Mouse (Mus musculus): ENCODE results near the gene Tfr2. TPM values are rescaled to one million over a fixed set of nuclear protein-coding genes. Genes with fewer than 3 reads are reported as not detected.
A peak's percentile ranks its signal among the peaks of the same experiment; 100 is the strongest.

Gene Tfr2
- total RNA-seq, 2 experiments from 2014 or later: not detected

DNA sequence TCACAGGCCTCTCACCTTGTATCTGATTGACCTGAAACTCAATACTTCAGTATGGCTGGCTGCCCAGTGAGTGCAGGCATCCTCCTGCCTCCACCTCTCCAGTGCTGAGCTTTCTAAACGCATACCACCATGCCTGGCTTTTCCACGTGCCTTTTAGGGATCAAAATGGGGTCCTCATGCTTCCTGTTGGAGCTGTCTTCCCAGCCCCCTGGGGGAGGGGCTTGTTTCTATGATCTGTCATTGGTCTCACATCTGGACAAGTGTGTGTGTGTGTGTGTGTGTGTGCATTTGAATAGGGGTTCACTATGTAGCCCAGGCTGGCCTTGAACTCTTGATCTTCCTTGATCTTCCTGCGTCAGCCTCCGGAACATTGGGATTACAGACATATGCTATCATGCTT is 32.2 kb upstream of the Tfr2 start:
- no peak for DNase-seq

DNA sequence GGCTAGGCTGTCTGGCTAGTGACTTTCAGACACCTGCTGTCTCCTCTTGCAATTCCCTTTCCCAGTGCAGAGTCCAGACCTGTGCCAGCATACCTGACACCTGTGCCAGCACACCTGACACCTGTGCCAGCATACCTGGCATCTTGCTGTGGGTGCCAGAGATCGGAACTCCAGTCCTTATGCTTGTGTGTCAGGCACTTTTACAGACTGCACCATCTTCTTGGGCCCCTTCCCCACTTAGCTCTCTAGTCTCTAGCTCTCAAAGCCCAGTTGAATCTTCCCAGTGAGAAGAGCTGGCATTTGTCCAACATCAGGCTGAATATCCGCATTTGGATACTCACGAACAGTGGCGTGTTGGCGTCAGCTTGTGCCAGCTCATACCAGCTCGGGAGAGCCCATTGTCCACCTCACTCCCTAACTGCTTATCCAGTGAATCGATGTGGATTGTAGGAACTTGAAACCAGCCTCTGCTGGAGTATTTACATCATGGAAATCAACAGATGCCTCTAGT is 30.3 kb upstream of the Tfr2 start:
- DNase-seq: no peak

DNA sequence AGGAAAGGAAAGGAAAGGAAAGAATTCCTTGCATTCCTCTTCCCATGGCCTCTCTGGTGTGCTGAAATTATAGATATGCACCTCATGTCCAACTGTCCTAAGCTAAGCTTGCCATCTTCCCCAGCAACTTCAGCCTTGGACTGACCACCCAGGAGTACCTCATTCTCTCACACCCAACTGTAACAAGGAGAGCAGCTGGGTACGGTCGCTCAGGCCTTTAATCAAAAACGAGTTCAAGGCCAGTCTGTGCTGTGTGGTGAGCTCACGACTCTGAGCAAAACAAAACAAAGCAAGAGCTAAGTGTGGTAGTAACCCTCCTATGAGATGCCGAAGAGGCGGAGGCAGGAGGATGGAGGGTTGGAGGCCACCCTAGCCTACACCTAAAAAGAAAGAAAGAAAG is 28.6 kb upstream of the Tfr2 start:
- no peak for DNase-seq

DNA sequence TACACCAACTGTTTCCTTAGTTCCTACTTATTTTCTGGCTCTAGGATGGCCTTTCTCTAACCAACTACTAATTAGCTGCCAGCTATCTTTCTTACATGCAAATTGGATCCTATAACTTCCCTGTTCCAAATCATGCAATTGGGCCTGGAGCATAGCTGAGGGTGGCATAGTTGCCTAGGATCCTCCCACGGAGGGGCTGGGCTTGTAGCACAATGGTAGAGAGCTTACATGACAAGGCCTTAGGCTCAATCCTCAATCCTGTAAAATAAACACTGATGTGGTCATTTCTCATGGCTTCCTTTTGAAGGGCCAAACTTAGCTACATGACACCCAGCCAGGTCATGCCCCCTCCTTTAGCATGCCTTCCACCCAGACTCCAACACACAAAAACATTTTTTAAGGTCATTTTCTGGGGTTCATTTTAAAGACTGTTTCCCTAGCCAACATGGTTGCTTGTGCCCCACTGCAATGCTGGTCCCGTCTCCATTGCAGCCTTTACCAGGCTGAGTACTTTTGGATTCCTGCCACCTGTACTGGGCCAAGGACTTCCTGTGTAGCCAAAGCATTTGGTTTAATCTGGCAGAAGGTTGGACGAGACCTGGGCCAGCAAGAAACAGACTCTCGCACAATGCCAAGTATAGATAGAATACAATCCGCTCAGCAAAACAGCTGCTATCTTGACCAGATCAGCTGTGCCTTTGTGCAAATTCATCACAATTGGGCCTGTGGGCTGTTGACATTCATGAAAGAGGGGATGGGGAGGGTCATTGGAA is 27.7 kb upstream of the Tfr2 start:
- DNase-seq: no peak

DNA sequence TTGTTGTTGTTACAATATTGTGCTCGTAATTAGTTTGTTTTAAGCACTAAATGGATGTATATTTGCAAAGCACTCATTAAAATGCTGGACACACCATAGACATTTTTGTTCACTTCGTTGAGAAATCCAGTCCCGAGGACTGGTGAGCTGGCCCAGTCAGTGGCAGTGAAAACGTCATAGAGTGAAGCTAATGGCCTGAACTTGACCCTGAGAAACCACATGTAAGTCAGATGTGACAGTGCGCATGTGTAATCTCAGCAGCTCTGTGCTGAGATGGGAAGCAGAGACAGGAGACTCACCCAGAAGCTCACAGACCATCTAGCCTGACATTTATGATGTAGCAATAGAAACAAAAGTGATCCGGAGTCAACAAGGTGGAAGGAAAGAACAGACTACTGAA is 24.7 kb upstream of the Tfr2 start:
- DNase-seq: no peak

DNA sequence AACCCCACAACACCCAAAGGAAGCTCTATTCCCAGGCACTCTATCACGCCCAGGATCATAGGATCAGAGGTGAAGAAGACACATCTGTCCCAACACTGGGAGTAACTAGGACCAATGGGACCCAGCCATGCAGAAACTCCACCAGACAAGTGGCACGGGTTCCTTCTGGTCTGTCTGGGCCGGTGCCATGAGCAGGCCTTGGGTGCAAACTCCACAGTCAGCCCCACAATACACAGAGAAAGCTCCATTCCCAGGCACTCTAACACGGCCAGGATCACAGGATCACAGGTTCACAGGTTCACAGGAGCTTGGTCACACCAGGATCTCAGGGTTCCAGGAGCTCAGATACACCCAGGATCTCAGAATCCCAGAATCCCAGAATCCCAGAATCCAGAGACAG is 24.0 kb upstream of the Tfr2 start:
- no peak for DNase-seq

DNA sequence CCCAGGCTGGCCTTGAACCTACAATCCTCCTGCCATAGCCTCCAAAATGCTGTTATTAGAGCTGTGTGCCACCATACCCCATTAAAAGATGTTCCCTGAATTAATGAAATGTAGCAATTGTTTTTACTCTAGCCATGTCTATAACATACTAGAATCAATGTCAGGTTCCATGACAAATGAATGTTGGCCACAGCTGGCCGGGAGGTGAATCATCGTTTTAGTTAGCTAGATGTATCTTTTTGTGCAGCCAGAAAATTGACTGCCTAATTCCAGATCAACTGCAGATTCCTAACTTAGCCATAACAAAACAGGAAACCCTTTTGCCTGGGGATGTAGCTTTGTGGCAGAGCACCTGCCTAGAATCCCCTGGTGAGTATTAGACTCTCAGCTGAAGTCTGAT is 19.8 kb upstream of the Tfr2 start:
- no peak for DNase-seq

DNA sequence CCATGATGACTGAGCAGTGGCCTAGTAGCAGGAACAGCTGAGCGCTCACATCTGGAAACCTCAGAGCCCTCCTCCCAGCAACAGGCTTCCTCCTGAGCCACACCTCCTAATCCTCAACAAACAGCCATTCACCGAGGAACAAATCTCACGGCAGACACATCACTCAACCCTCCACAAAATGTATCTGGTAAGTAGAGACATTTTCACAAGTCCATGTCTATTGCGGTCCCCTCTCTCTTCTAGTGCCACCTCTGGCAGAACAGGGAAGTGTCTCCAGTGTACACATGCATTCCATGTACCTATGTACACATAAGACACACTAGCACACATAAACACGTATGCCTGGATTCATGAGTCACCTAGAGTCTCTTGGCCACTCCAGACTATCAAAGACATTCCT is 18.5 kb upstream of the Tfr2 start:
- no peak for DNase-seq

DNA sequence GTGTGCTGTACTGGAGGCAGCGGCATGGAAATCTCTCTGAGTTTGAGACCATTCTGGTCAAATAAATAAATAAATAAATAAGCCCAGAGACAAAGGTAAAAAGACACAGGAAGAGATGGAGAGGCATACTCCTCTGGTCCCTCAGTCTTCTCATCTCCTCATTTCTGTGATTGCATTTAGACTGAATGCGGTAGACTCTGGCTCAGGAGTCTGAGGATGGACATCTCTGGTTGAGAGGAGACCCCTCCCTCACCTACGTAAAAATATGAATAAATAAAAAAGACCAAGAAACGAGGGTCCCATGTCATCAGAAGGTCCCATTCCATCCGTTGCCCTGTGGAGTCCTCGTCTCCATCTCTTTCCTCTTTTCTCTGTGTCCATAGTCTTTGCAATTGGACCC is 16.6 kb upstream of the Tfr2 start:
- DNase-seq: no peak

DNA sequence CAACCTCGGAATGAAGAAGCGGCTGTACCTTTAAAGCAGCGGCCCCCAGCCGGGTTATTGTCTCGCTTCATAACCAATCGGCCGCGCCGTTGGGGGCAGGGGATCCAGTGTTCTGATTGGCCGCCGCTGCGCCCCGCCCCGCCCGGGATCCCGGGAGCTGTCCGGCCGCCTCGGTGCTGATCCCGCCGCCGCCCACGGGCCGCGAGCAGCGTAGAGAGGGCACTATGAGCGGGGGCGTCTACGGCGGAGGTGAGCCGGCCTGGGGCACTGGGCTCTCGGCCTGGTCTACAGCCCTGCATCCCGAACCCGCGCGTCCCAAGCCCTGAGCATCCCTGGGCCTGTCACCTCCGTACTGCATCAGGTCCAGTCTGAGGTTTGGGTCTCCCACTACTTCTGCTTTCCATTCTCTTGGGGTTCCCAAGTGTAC is 16.2 kb upstream of the Tfr2 start, which contains the start of gene Actl6b:
TSS of gene Actl6b (plus strand) at position 107 of the 427 bp plus-strand sequence.
- peak; percentile 64 for DNase-seq

DNA sequence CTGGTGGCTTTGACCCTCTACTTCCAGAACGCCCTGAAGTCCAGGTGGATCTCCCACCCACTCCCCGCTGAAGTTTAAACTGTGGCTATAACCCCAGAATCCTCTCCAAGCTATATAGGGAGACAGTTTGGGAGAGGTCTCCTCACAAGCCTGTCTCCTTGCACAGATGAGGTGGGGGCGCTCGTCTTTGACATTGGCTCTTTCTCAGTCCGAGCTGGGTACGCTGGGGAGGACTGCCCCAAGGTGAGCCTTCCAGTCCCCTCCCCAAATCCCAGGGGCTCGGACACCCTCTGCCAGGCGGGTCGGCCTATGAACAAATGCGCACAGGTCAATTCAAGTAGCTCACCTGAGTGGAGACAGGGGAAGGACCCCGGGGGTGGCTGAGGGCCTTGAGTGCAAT is 15.7 kb upstream of the Tfr2 start:
- no peak for DNase-seq

DNA sequence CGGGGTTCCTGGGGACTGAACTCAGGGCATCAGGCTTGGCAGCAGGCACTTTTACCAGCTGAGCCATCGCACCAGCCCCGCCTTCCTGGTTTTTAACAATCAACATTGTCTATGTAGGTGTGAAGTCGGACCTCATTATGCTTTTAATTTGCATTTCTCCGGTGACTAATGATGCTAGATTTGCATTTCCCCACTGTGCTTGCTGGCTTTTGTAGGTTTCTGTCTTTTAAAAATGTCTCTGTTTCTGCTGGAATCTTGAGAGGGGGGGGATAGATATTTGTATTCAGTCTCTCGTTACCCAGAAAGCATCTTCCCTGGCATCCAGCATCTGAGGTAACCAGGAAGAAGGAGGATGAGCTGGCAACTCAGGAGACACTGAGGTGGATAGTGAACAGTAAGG is 8.1 kb upstream of the Tfr2 start:
- DNase-seq: no peak

DNA sequence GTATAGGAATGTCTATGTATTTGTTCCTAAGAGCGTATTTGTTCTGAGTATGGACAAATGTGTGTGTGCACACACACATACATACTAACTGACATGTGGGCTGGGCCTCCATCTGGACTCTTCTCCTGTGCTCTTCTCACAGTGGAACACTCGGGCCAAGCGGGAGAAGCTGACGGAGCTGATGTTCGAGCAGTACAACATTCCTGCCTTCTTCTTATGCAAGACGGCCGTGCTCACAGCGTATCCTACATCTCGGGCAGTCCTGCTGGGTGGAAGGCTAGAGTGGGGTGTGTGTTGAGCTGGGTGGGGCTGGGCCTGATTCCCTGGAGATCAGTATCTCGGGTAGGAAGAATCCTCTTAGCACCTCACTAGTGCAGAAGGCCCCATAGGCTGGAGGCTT is 6.7 kb upstream of the Tfr2 start:
- no peak for DNase-seq

DNA sequence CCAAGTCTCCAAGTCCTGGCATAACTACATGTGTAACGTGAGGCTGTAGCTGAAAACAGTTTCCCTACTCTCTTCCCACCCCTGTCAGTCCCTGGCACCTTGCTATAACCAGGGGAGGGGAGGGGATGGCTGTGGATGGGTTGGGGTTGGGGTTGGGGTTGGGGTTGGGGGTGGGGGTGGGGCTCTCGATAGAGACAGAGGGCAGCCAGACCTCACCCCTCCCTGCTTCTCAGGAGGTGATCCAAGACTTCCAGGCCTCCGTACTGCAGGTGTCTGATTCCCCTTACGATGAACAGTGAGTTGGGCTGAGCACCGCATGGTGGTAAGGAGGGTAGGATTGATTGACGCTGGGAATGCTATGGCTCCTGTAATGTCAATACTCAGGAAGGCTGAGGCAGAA is 3.9 kb upstream of the Tfr2 start:
- DNase-seq: no peak

DNA sequence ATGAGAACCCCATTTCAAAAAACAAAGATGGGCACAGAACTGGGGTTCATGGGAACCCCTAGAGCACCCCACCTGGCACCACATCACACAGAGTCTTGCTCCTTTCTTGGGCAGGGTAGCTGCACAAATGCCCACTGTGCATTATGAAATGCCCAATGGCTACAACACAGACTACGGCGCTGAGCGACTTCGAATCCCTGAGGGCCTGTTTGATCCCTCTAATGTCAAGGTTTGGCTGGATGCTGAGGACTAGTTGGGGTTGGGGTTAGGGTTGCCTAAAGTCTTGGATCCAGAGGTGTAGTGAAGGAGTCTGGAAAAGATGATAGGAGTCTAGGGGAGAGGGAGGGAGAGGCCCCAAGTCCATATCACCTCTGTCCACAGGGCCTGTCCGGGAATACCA is 3.2 kb upstream of the Tfr2 start:
- DNase-seq: no peak

DNA sequence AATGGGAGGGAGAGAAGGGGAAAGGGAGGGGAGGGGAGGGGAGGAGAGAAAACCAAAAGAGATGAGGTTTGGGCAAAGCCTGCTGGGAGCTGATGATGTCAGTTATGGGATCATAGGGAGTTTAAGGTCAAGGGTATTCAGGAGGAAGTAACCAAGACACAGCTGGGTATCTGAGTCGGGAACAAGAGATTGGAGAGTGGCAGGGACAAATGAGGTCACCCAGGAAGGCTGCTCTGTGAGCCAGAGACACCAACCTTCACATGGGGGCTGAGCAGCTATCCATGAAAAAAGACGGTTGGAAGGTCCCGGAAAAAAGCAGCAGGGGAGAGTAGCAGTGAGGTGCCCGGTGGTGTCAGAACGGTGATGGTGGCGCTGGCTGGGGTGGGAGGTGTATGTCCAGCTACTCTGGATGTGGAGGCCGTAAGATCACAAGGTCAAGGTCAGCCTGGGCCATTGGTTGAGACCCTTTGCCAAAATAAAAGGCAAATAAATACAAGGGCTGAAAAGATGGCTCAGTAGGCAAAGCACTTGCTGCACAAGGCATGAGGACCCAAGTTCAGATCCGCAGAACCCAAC is 1.3 kb upstream of the Tfr2 start:
- DNase-seq: no peak

DNA sequence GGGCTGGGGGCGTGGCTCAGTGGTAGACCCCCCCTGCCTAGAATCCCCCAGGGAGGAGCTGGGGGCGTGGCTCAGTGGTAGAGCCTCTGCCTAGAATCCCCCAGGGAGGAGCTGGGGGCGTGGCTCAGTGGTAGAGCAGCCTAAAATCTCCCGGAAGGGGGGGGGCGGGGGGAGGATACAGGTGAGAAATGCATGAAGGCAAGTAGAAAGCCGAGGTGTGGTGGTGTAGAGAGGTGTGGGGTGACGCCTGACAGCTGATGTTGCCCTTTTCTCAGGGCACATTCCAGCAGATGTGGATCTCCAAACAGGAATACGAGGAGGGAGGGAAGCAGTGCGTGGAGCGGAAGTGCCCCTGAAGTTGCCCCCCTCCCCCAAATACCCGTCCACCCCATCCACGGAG is 609 bp upstream of the Tfr2 start:
- no peak for DNase-seq

DNA sequence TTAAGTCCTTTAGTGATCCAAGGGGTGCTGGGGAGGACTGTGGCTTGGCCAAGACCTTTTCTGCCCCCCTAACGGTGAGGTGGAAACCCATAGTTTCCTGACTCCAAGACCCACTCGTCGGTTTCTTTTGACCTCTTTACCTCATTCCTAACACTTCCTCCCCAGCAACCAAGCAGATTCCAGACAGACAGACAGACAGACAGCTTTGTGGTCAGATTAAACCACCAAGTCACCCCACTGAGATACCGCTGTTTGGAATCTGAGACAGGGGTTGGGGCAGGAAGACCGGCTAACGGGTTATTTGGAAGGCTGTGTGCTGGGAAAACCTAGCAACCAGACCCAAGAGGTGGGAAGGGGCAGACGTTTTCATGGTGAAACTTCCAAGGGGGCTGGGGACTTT is 541 bp downstream of the Tfr2 start:
- DNase-seq: no peak

DNA sequence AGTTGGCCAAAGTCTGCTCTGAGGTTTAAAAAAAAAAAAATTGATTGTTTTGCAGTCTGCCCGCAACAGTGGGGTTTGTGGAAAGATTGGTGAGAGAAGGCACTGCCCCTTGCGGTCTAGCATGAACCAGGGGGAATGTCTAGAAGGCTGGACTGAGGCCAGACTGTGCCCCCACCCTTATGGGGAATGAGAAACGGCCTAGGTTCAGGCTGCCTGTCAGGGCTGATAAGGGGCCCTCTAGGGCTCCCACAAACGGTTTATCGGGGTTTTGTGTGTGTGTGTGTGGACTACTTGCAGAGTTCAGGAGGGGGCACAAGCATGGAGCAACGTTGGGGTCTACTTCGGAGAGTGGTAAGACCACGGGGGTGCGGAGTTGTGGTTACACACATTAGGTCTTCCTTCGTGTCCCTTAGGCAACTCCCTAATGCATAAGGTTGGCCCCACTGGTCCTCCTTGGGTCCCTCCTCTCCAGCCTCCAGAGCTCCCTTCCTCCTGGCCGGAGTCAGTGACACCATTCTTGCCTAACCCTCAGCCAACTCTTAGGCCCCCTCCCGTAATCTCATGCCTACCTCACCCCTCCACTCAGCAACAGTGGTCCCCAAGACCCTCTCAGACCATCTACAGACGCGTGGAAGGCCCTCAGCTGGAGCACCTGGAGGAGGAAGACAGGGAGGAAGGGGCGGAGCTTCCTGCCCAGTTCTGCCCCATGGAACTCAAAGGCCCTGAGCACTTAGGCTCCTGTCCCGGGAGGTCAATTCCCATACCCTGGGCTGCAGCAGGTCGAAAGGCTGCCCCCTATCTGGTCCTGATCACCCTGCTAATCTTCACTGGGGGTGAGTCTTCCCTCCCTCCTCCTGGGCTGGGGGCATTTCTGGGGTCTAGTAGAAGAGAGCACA is 1.3 kb downstream of the Tfr2 start:
- no peak for DNase-seq

DNA sequence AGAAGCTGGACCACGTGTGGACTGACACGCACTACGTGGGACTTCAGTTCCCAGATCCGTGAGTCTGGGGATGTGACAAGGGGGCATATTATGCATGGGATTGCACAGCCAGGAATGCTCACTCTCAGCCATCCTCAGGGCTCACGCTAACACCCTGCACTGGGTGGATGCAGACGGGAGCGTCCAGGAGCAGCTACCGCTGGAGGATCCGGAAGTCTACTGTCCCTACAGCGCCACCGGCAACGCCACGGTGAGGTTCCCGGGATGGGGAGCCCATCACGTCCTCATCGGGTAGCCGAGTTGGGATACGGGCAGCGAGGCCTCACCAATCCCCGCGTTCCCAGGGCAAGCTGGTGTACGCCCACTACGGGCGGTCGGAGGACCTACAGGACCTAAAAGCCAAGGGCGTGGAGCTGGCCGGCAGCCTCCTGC is 4.8 kb downstream of the Tfr2 start:
- no peak for DNase-seq

DNA sequence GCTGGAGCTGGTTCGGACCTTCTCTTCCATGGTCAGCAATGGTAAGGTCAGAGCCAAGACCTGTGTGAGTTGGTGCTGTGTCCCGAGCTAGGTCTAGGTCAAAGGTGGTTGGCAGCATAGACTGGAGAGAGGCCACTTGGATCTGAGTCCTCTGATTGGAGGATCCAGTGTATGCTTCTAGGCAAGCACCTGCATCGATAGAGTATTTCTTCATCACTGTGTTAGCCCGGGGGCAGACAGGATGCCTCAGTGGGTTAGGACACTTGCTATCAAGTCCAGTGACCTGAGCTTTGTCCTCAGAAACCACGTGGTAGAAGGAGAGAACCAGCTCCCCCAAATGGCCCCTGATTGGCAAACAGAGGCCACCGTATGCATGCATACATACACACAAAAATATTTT is 10.6 kb downstream of the Tfr2 start:
- DNase-seq: no peak

DNA sequence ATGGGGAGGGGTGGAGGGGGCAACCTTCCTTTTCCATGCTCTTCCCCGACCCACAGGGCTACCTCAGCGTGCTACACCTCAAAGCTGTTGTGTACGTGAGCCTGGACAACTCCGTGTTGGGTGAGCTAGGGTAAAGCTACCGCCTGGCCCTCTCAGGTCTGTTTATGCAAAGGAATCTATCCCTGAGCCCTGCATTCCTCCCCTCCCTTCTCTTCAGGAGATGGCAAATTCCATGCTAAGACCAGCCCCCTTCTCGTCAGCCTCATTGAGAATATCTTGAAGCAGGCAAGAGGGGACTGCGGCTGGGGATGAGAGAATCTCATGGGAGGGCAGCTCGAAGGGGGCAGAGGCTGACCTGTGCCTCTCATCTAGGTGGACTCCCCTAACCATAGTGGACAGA is 13.1 kb downstream of the Tfr2 start:
- DNase-seq: no peak

DNA sequence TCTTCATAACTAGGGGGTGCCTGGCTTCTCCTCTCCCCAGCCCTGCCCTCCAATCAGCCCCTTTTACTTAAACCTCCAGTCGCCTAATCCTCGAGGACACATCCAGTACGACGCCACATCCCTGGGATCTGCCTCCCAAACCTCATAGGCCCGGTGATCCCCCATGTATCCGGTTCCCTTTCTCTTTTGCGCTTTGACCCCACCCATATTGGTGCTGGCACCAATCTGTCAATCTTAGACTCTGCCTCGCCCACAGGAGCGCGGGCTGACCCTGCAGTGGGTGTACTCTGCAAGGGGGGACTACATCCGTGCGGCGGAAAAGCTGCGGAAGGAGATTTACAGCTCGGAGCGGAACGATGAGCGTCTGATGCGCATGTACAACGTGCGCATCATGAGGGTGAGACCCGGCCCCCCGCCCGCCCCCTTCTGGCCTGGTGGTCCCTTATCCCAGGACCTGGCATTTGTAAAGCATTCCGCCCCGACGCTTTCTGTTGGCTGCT is 14.1 kb downstream of the Tfr2 start:
- no peak for DNase-seq

Measured in gastrocnemius, postnatal 25 days (tissue).